18 mouse cellular contexts compared by ENCODE assay signal in the genomic region with DNA sequence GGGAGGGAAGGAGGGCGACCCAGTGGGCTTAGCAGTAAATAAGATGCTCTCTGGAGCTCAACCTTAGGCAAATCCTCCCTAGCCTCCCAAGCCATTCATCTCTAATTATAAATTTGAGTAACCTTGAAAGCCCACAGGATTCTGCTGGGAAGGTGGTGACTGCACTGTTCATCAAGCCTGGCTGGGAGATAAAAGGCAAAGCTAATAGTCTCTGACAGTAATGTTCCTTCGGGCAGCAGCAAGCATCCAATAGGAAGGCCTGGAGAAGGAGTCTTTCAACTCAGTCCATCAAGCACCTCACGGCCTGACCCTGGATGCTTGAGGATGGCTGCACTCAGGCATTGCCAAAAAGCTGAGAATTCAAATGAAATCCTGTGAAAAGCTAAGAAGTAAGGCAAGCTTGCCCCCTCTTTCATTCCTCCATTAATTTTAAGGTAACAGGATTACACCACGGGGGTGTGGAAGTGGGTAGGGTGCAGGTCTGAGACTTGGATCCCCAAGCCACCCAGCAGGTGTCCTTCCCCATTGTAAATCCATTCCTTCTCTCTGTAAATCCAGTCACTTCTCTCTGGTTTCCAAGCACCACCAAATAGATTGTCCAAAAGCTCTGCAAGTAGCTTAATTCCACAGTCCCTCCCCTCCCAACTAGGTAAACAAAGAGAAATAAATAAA. TPM values are rescaled to one million over a fixed set of nuclear protein-coding genes. Genes with fewer than 3 reads are reported as not detected.
DNase-seq lines count a peak whose midpoint lies in the region; ATAC-seq and TF ChIP-seq lines count a peak whose summit lies in the region.
"Had no signal": no experiment of that assay in that cellular context is flagged by ENCODE, and none has a peak within 500 bp of the region (broad histone marks: within the 10 kb centered on the region; RNA-seq: fewer than 3 reads in every experiment).

No protein-coding gene starts in this region.

- no peaks in the 10 kb centered on the region for H3K4me1 ChIP-seq in kidney, embryonic 16.5 days (ENCODE audit: insufficient read depth, low read length)
- no peaks in the 10 kb centered on the region for H3K4me1 ChIP-seq in kidney, adult 2 months (ENCODE audit: control insufficient read depth, insufficient read depth, low read length)
- H3K4me1 ChIP-seq in embryonic facial prominence, embryonic 11.5 days (ENCODE audit: control insufficient read depth, insufficient read depth, low read length) = no peaks in the 10 kb centered on the region
- peaks cover 12% of the 10 kb centered on the region for H3K4me1 ChIP-seq in midbrain, embryonic 12.5 days
- peaks cover 5% of the 10 kb centered on the region; the same call in 1 of the 2 replicates for H3K4me1 ChIP-seq in neural tube, embryonic 15.5 days
- H3K4me1 ChIP-seq: embryonic facial prominence, embryonic 13.5 days had no signal

- peak; percentile 57; the same call in 1 of the 2 replicates for ATAC-seq in kidney, embryonic 16.5 days (ENCODE audit: low FRiP score, low TSS enrichment)
- ATAC-seq in embryonic facial prominence, embryonic 11.5 days (replicated peaks; ENCODE audit: insufficient number of reproducible peaks, low FRiP score, low TSS enrichment, low read depth) = peak; percentile 83
- ATAC-seq in midbrain, embryonic 12.5 days (ENCODE audit: low FRiP score, low read depth) = peak; percentile 89
- ATAC-seq in neural tube, embryonic 15.5 days (ENCODE audit: low FRiP score) = peak; percentile 24; the same call in 1 of the 2 replicates
- ATAC-seq in CD4-positive, CD25-positive, alpha-beta regulatory T cell, adult 4 months = no peak

- H3K27me3 ChIP-seq in kidney, embryonic 16.5 days (ENCODE audit: insufficient read depth, low read length) = no peaks in the 10 kb centered on the region
- H3K27me3 ChIP-seq in kidney, adult 2 months (replicated peaks; ENCODE audit: control insufficient read depth, insufficient read depth, low read length) = no peaks in the 10 kb centered on the region
- no peaks in the 10 kb centered on the region for H3K27me3 ChIP-seq in embryonic facial prominence, embryonic 11.5 days (ENCODE audit: control insufficient read depth, insufficient read depth, low read length)
- H3K27me3 ChIP-seq in midbrain, embryonic 12.5 days = no peaks in the 10 kb centered on the region
- no peaks in the 10 kb centered on the region for H3K27me3 ChIP-seq in neural tube, embryonic 15.5 days (replicated peaks)
- H3K27me3 ChIP-seq: embryonic facial prominence, embryonic 13.5 days had no signal

- H3K27ac ChIP-seq in kidney, embryonic 16.5 days (ENCODE audit: low read length) = no peak overlapping the region
- H3K27ac ChIP-seq in kidney, adult 2 months (ENCODE audit: insufficient read depth, low read depth, low read length) = no peak overlapping the region
- no peak overlapping the region for H3K27ac ChIP-seq in embryonic facial prominence, embryonic 11.5 days (replicated peaks; ENCODE audit: low read depth, low read length)
- peak overlapping the region; percentile 55 for H3K27ac ChIP-seq in midbrain, embryonic 12.5 days (replicated peaks)
- H3K27ac ChIP-seq in neural tube, embryonic 15.5 days (replicated peaks) = no peak overlapping the region
- H3K27ac ChIP-seq: embryonic facial prominence, embryonic 13.5 days; macrophage had no signal

- no peak for DNase-seq in kidney, adult 2 months
- DNase-seq in embryonic facial prominence, embryonic 11.5 days (ENCODE audit: low spot score) = peak; percentile 53
- no peak for DNase-seq in adrenal gland, adult 18-20 months (ENCODE audit: low spot score in 2 of 2)
- no peak for DNase-seq in thymus, postnatal 36 days
- DNase-seq: adrenal gland, postnatal 14 days; cerebellum, adult 9-10 months; kidney, adult 9 months; liver; lung, adult 18-20 months had no signal

- H3K36me3 ChIP-seq in kidney, embryonic 16.5 days (ENCODE audit: insufficient read depth, low read length) = no peaks in the 10 kb centered on the region
- no peaks in the 10 kb centered on the region for H3K36me3 ChIP-seq in kidney, adult 2 months (ENCODE audit: control insufficient read depth, insufficient read depth, low read length)
- no peaks in the 10 kb centered on the region for H3K36me3 ChIP-seq in embryonic facial prominence, embryonic 11.5 days (replicated peaks; ENCODE audit: control insufficient read depth, insufficient read depth, low read depth, low read length)
- no peaks in the 10 kb centered on the region for H3K36me3 ChIP-seq in midbrain, embryonic 12.5 days
- H3K36me3 ChIP-seq in neural tube, embryonic 15.5 days = no peaks in the 10 kb centered on the region
- H3K36me3 ChIP-seq: embryonic facial prominence, embryonic 13.5 days; G1E had no signal

- H3K4me2 ChIP-seq in kidney, embryonic 16.5 days (replicated peaks; ENCODE audit: low read depth, low read length) = no peak overlapping the region
- no peak overlapping the region for H3K4me2 ChIP-seq in embryonic facial prominence, embryonic 11.5 days (ENCODE audit: low read depth, low read length)
- no peak overlapping the region for H3K4me2 ChIP-seq in midbrain, embryonic 12.5 days (replicated peaks)
- H3K4me2 ChIP-seq in neural tube, embryonic 15.5 days = no peak overlapping the region
- H3K4me2 ChIP-seq: embryonic facial prominence, embryonic 13.5 days had no signal

- no peak for TF ChIP-seq CTCF in kidney, adult 2 months (conservative IDR thresholded peaks at IDR 0.05; ENCODE audit: insufficient read depth, insufficient read length, low read depth, low read length)

- 39% methylated on average over 4 of the region's 4 CpGs for WGBS in kidney, embryonic 16.5 days
- 42% methylated on average over 4 of the region's 4 CpGs for WGBS in kidney, adult 2 months
- 31% methylated on average over 4 of the region's 4 CpGs for WGBS in embryonic facial prominence, embryonic 11.5 days
- WGBS in midbrain, embryonic 12.5 days = 5% methylated on average over 4 of the region's 4 CpGs
- 42% methylated on average over 4 of the region's 4 CpGs for WGBS in neural tube, embryonic 15.5 days

- TF ChIP-seq POLR2A in kidney, adult 2 months (IDR thresholded peaks at IDR 0.05; ENCODE audit: low read depth, low read length) = no peak

- no peak overlapping the region for H3K4me3 ChIP-seq in kidney, embryonic 16.5 days (ENCODE audit: low read length)
- H3K4me3 ChIP-seq in kidney, adult 2 months (ENCODE audit: insufficient read depth, low read depth, low read length) = no peak overlapping the region
- no peak overlapping the region for H3K4me3 ChIP-seq in embryonic facial prominence, embryonic 11.5 days (ENCODE audit: low read depth, low read length)
- H3K4me3 ChIP-seq in midbrain, embryonic 12.5 days = no peak overlapping the region
- no peak overlapping the region for H3K4me3 ChIP-seq in neural tube, embryonic 15.5 days (replicated peaks)
- H3K4me3 ChIP-seq: embryonic facial prominence, embryonic 13.5 days; myocyte had no signal

- no peak overlapping the region for H3K9ac ChIP-seq in kidney, embryonic 16.5 days (replicated peaks; ENCODE audit: low read length)
- H3K9ac ChIP-seq in embryonic facial prominence, embryonic 11.5 days (replicated peaks; ENCODE audit: low read length) = no peak overlapping the region
- H3K9ac ChIP-seq in midbrain, embryonic 12.5 days (replicated peaks) = no peak overlapping the region
- no peak overlapping the region for H3K9ac ChIP-seq in neural tube, embryonic 15.5 days (replicated peaks)
- H3K9ac ChIP-seq: embryonic facial prominence, embryonic 13.5 days had no signal

- H3K9me3 ChIP-seq in kidney, embryonic 16.5 days (ENCODE audit: low read length) = no peaks in the 10 kb centered on the region
- H3K9me3 ChIP-seq in embryonic facial prominence, embryonic 11.5 days (replicated peaks; ENCODE audit: control insufficient read depth, low read length) = no peaks in the 10 kb centered on the region
- H3K9me3 ChIP-seq in midbrain, embryonic 12.5 days = no peaks in the 10 kb centered on the region
- H3K9me3 ChIP-seq in neural tube, embryonic 15.5 days (replicated peaks) = no peaks in the 10 kb centered on the region
- H3K9me3 ChIP-seq: embryonic facial prominence, embryonic 13.5 days; G1E had no signal

RNA-seq across cellular contexts. Expression of a gene that starts 20.1 kb away (rescaled TPM):
- 11.4 and 12.1 TPM in 2 replicates for polyA plus RNA-seq in kidney, embryonic 16.5 days (2015; fragmentation: Nextera tagmentation; extraction: Ambion mirVana)
- polyA plus RNA-seq in kidney, adult 2 months (2012; rRNA removed) = 0.84 and 1.2 TPM in 2 replicates
- 13.8 and 16.5 TPM in 2 replicates for polyA plus RNA-seq in embryonic facial prominence, embryonic 11.5 days (2014; fragmentation: Nextera tagmentation; extraction: Ambion mirVana)
- polyA plus RNA-seq in midbrain, embryonic 12.5 days (2016; fragmentation: Nextera tagmentation; extraction: Ambion mirVana) = 34.0 and 34.4 TPM in 2 replicates
- 5.8 and 6.8 TPM in 2 replicates for polyA plus RNA-seq in neural tube, embryonic 15.5 days (2015; fragmentation: Nextera tagmentation; extraction: Ambion mirVana)
- under 1 TPM in 1 of 2 experiments, not detected in 1; 0.06 TPM for total RNA-seq in adrenal gland, adult 18-20 months (2021)
- not detected for polyA plus RNA-seq in CD4-positive, CD25-positive, alpha-beta regulatory T cell, adult 4 months (2017; shearing (Covaris generic))
- total RNA-seq: granulocyte monocyte progenitor cell, adult 5-6 weeks had no signal
- polyA plus RNA-seq: G1E, macrophage had no signal

RNA-seq across cellular contexts. Expression of a gene that starts 50.1 kb away (rescaled TPM):
- 5.5 and 6.1 TPM in 2 replicates for polyA plus RNA-seq in kidney, embryonic 16.5 days (2015; fragmentation: Nextera tagmentation; extraction: Ambion mirVana)
- 4.5 and 6.1 TPM in 2 replicates for polyA plus RNA-seq in kidney, adult 2 months (2012; rRNA removed)
- 3.8 and 3.9 TPM in 2 replicates for polyA plus RNA-seq in embryonic facial prominence, embryonic 11.5 days (2014; fragmentation: Nextera tagmentation; extraction: Ambion mirVana)
- 3.6 and 3.8 TPM in 2 replicates for polyA plus RNA-seq in midbrain, embryonic 12.5 days (2016; fragmentation: Nextera tagmentation; extraction: Ambion mirVana)
- 7.7 and 8.0 TPM in 2 replicates for polyA plus RNA-seq in neural tube, embryonic 15.5 days (2015; fragmentation: Nextera tagmentation; extraction: Ambion mirVana)
- 1 to 10 TPM; 7.0 to 8.1 TPM for total RNA-seq in adrenal gland, adult 18-20 months (2021)
- 10 to 100 TPM in 1 of 2 experiments, 1 to 10 TPM in 1; 9.3 to 13.4 TPM for polyA plus RNA-seq in CD4-positive, CD25-positive, alpha-beta regulatory T cell, adult 4 months (2017; shearing (Covaris generic))
